Mouse (Mus musculus): ENCODE measurements at regions not wholly inside any gene's neighbourhood (a gene's known extent, or its start where the extent isn't known, plus 50 kb on each side); places are given as distances from the start of the nearest gene placed in this dataset.

- Histone ChIP-seq H3K27me3 (ENCODE audit: control insufficient read depth, insufficient read depth, low read length) (no peaks in the 10 kb centered on the region), H3K4me2 (no peak overlapping the region), H3K4me1 (ENCODE audit: control insufficient read depth, insufficient read depth, low read length) (no peaks in the 10 kb centered on the region), H3K36me3 (ENCODE audit: control insufficient read depth, insufficient read depth, low read length) (no peaks in the 10 kb centered on the region), H3K27ac (ENCODE audit: low read depth, low read length) (no peak overlapping the region), H3K9me3 (ENCODE audit: control insufficient read depth, low read length) (no peaks in the 10 kb centered on the region), H3K9ac (ENCODE audit: low read length) (no peak overlapping the region), H3K4me3 (ENCODE audit: low read depth, low read length) (no peak overlapping the region)
- ATAC-seq (ENCODE audit: low FRiP score) = peak; percentile 89
- DNase-seq (ENCODE audit: low spot score, missing footprints) = peak; percentile 87
Observed at GRCm38 (mm10) chr10:15592161-15592560, 874.1 kb upstream of the Gje1 start.

DNA sequence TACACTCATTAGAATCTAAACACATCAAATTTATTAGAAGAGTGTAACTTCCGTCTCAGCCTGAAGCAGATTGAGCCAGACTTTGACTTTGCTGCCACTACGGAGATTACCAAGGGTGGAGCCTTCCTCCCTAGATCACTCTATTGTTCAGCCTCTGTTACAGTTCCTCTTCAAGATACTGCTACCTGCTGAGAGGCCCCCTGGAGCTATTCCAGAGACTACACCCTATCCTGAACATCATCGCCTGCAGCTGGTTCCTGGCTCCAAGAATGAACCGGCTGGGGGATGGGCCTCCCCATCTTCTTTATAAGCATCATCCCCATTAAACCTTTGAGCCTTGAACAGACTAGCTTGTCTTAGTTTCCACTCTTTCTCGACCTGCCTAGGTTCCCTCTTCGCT, 868.1 kb upstream of the Gje1 start:
- H3K36me3 ChIP-seq (ENCODE audit: control insufficient read depth, insufficient read depth, low read length) = no peaks in the 10 kb centered on the region
- no peak for ATAC-seq (ENCODE audit: low FRiP score)
- H3K4me2 ChIP-seq = no peak overlapping the region
- DNase-seq (ENCODE audit: low spot score, missing footprints) = no peak
- no peaks in the 10 kb centered on the region for H3K4me1 ChIP-seq (ENCODE audit: control insufficient read depth, insufficient read depth, low read length)
- H3K9ac ChIP-seq (ENCODE audit: low read length) = no peak overlapping the region
- H3K27me3 ChIP-seq (ENCODE audit: control insufficient read depth, insufficient read depth, low read length) = no peaks in the 10 kb centered on the region
- no peak overlapping the region for H3K27ac ChIP-seq (ENCODE audit: low read depth, low read length)
- no peak overlapping the region for H3K4me3 ChIP-seq (ENCODE audit: low read depth, low read length)
- H3K9me3 ChIP-seq (ENCODE audit: control insufficient read depth, low read length) = no peaks in the 10 kb centered on the region
- WGBS = 70% methylated on average over 6 of the region's 6 CpGs

GRCm38 (mm10) chr10:15564119-15564518, 846.1 kb upstream of the Gje1 start:
- Histone ChIP-seq H3K4me3 (ENCODE audit: low read depth, low read length) (no peak overlapping the region), H3K9me3 (ENCODE audit: control insufficient read depth, low read length) (peaks cover 4% of the 10 kb centered on the region; the same call in 1 of the 2 replicates), H3K4me1 (ENCODE audit: control insufficient read depth, insufficient read depth, low read length) (no peaks in the 10 kb centered on the region), H3K4me2 (no peak overlapping the region), H3K36me3 (ENCODE audit: control insufficient read depth, insufficient read depth, low read length) (no peaks in the 10 kb centered on the region), H3K27ac (ENCODE audit: low read depth, low read length) (no peak overlapping the region), H3K27me3 (ENCODE audit: control insufficient read depth, insufficient read depth, low read length) (no peaks in the 10 kb centered on the region), H3K9ac (ENCODE audit: low read length) (no peak overlapping the region)
- no peak for DNase-seq (ENCODE audit: low spot score, missing footprints)
- ATAC-seq (ENCODE audit: low FRiP score) = peak; percentile 71; the same call in 1 of the 2 replicates

DNA sequence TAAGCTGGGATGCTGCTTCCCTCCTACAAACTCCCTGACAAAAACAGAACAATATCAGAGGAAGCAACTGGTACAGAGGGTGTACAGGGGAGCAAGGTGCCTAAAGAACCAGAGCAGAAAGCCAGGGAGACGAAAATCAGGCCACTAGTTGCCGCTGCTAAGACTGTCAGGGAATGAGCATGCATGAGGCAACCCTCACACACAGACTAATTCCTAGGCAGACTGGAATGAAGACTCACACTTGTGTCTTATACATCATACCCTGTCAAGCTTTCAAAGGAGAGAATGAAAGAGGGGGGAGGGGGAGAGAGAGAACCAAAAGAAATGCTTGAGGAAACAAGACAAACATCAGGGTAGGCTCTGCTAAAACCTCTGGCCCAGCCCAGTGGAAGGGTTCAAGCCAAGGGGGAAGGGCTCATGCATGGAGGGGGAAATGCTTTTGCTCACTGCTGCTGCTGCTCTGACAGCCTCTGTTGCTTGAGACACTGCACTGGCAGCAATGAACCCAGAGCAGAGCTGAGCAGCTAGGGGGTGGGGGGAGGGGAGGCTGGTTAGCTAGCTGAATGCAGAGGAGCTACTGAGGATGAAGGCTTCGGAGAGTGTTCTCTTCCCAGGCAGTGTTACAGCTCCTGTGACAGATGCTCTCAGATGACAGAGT, 835.5 kb upstream of the Gje1 start:
- H3K4me2 ChIP-seq = no peak overlapping the region
- H3K4me3 ChIP-seq (ENCODE audit: low read depth, low read length) = no peak overlapping the region
- DNase-seq (ENCODE audit: low spot score, missing footprints) = peak; percentile 85
- no peaks in the 10 kb centered on the region for H3K9me3 ChIP-seq (ENCODE audit: control insufficient read depth, low read length)
- WGBS = 32% methylated on average over 3 of the region's 3 CpGs
- H3K9ac ChIP-seq (ENCODE audit: low read length) = no peak overlapping the region
- H3K4me1 ChIP-seq (ENCODE audit: control insufficient read depth, insufficient read depth, low read length) = no peaks in the 10 kb centered on the region; the same call in 1 of the 2 replicates
- H3K36me3 ChIP-seq (ENCODE audit: control insufficient read depth, insufficient read depth, low read length) = no peaks in the 10 kb centered on the region
- peak; percentile 77 for ATAC-seq (ENCODE audit: low FRiP score)
- no peaks in the 10 kb centered on the region for H3K27me3 ChIP-seq (ENCODE audit: control insufficient read depth, insufficient read depth, low read length)
- H3K27ac ChIP-seq (ENCODE audit: low read depth, low read length) = no peak overlapping the region

GRCm38 (mm10) chr10:15541797-15542350, 823.9 kb upstream of the Gje1 start:
- H3K9ac ChIP-seq (ENCODE audit: low read length) = no peak overlapping the region
- H3K4me1 ChIP-seq (ENCODE audit: control insufficient read depth, insufficient read depth, low read length) = no peaks in the 10 kb centered on the region
- no peak overlapping the region for H3K27ac ChIP-seq (ENCODE audit: low read depth, low read length)
- H3K27me3 ChIP-seq (ENCODE audit: control insufficient read depth, insufficient read depth, low read length) = no peaks in the 10 kb centered on the region
- ATAC-seq (ENCODE audit: low FRiP score) = peak; percentile 48; the same call in 1 of the 2 replicates
- no peak for DNase-seq (ENCODE audit: low spot score, missing footprints)
- no peaks in the 10 kb centered on the region for H3K36me3 ChIP-seq (ENCODE audit: control insufficient read depth, insufficient read depth, low read length)
- H3K9me3 ChIP-seq (ENCODE audit: control insufficient read depth, low read length) = no peaks in the 10 kb centered on the region
- 30% methylated on average over 2 of the region's 2 CpGs for WGBS
- no peak overlapping the region for H3K4me2 ChIP-seq
- no peak overlapping the region for H3K4me3 ChIP-seq (ENCODE audit: low read depth, low read length)

- DNase-seq (ENCODE audit: low spot score, missing footprints) = no peak
- H3K27ac ChIP-seq (ENCODE audit: low read depth, low read length) = no peak overlapping the region
- H3K9me3 ChIP-seq (ENCODE audit: control insufficient read depth, low read length) = no peaks in the 10 kb centered on the region
- H3K4me1 ChIP-seq (ENCODE audit: control insufficient read depth, insufficient read depth, low read length) = no peaks in the 10 kb centered on the region
- H3K27me3 ChIP-seq (ENCODE audit: control insufficient read depth, insufficient read depth, low read length) = no peaks in the 10 kb centered on the region
- no peak overlapping the region for H3K9ac ChIP-seq (ENCODE audit: low read length)
- no peak overlapping the region for H3K4me2 ChIP-seq
- no peak for ATAC-seq (ENCODE audit: low FRiP score)
- no peaks in the 10 kb centered on the region for H3K36me3 ChIP-seq (ENCODE audit: control insufficient read depth, insufficient read depth, low read length)
- WGBS = 83% methylated on average over 4 of the region's 4 CpGs
- H3K4me3 ChIP-seq (ENCODE audit: low read depth, low read length) = no peak overlapping the region
Observed at GRCm38 (mm10) chr10:15540780-15541426, 822.9 kb upstream of the Gje1 start.

- no peak for ATAC-seq (ENCODE audit: low FRiP score)
- DNase-seq (ENCODE audit: low spot score, missing footprints) = no peak
Observed at GRCm38 (mm10) chr10:15536053-15536452, 818.0 kb upstream of the Gje1 start.

GRCm38 (mm10) chr10:15487367-15487766, 769.4 kb upstream of the Gje1 start:
- WGBS = 95% methylated on average over 2 of the region's 2 CpGs
- H3K9ac ChIP-seq (ENCODE audit: low read length) = no peak overlapping the region
- no peaks in the 10 kb centered on the region for H3K27me3 ChIP-seq (ENCODE audit: control insufficient read depth, insufficient read depth, low read length)
- no peak overlapping the region for H3K27ac ChIP-seq (ENCODE audit: low read depth, low read length)
- ATAC-seq (ENCODE audit: low FRiP score) = no peak
- H3K4me3 ChIP-seq (ENCODE audit: low read depth, low read length) = no peak overlapping the region
- no peaks in the 10 kb centered on the region for H3K36me3 ChIP-seq (ENCODE audit: control insufficient read depth, insufficient read depth, low read length)
- no peaks in the 10 kb centered on the region for H3K4me1 ChIP-seq (ENCODE audit: control insufficient read depth, insufficient read depth, low read length)
- H3K9me3 ChIP-seq (ENCODE audit: control insufficient read depth, low read length) = no peaks in the 10 kb centered on the region
- no peak overlapping the region for H3K4me2 ChIP-seq
- DNase-seq (ENCODE audit: low spot score, missing footprints) = no peak

More at GRCm38 (mm10) chr10:15536053-15536452, 818.0 kb upstream of the Gje1 start:
- H3K4me1 ChIP-seq (ENCODE audit: control insufficient read depth, insufficient read depth, low read length) = no peaks in the 10 kb centered on the region
- no peak overlapping the region for H3K9ac ChIP-seq (ENCODE audit: low read length)
- H3K27me3 ChIP-seq (ENCODE audit: control insufficient read depth, insufficient read depth, low read length) = no peaks in the 10 kb centered on the region
- H3K36me3 ChIP-seq (ENCODE audit: control insufficient read depth, insufficient read depth, low read length) = no peaks in the 10 kb centered on the region
- no peak overlapping the region for H3K4me2 ChIP-seq
- no peak overlapping the region for H3K4me3 ChIP-seq (ENCODE audit: low read depth, low read length)
- WGBS = 89% methylated on average over 2 of the region's 2 CpGs
- no peak overlapping the region for H3K27ac ChIP-seq (ENCODE audit: low read depth, low read length)
- no peaks in the 10 kb centered on the region for H3K9me3 ChIP-seq (ENCODE audit: control insufficient read depth, low read length)

GRCm38 (mm10) chr10:15443281-15443680, 725.3 kb upstream of the Gje1 start:
- H3K4me3 ChIP-seq (ENCODE audit: low read depth, low read length) = no peak overlapping the region
- no peaks in the 10 kb centered on the region for H3K9me3 ChIP-seq (ENCODE audit: control insufficient read depth, low read length)
- no peaks in the 10 kb centered on the region for H3K36me3 ChIP-seq (ENCODE audit: control insufficient read depth, insufficient read depth, low read length)
- no peak for DNase-seq (ENCODE audit: low spot score, missing footprints)
- no peak overlapping the region for H3K27ac ChIP-seq (ENCODE audit: low read depth, low read length)
- no peak for ATAC-seq (ENCODE audit: low FRiP score)
- no peaks in the 10 kb centered on the region for H3K27me3 ChIP-seq (ENCODE audit: control insufficient read depth, insufficient read depth, low read length)
- H3K4me2 ChIP-seq = no peak overlapping the region
- 89% methylated on average over 2 of the region's 2 CpGs for WGBS
- no peak overlapping the region for H3K9ac ChIP-seq (ENCODE audit: low read length)
- no peaks in the 10 kb centered on the region for H3K4me1 ChIP-seq (ENCODE audit: control insufficient read depth, insufficient read depth, low read length)
